Mouse (Mus musculus) left cerebral cortex, adult 11 months (tissue): ENCODE results near the gene Sobp.
A peak's percentile ranks its signal among the peaks of the same experiment; 100 is the strongest.

ENCODE experiments used
- DNase-seq: peaks from one replicate; pipeline ENCODE4 v3.0.0; 2022; ENCODE audit warnings: low spot score

The Sobp gene

GRCm38 (mm10) chr10:43158917-43159316 lies 15.4 kb downstream of the Sobp start:
- no peak for DNase-seq

- peak; percentile 30 for DNase-seq
These were observed 19.2 kb downstream of the Sobp start for GRCm38 (mm10) chr10:43155046-43155560.

- no peak for DNase-seq
These were observed 21.7 kb downstream of the Sobp start for GRCm38 (mm10) chr10:43152643-43153042.

GRCm38 (mm10) chr10:43148456-43148855 lies 25.9 kb downstream of the Sobp start:
- no peak for DNase-seq

GRCm38 (mm10) chr10:43143173-43143572 lies 31.2 kb downstream of the Sobp start:
- no peak for DNase-seq

- DNase-seq = no peak
These were observed 40.3 kb downstream of the Sobp start for GRCm38 (mm10) chr10:43134027-43134426.

- no peak for DNase-seq
These were observed 45.6 kb downstream of the Sobp start for GRCm38 (mm10) chr10:43128750-43129149.

- DNase-seq = no peak
These were observed 49.8 kb downstream of the Sobp start for GRCm38 (mm10) chr10:43124561-43124960.

GRCm38 (mm10) chr10:43124156-43124555 lies 50.2 kb downstream of the Sobp start:
- DNase-seq = peak; percentile 56

- DNase-seq = no peak
These were observed 50.9 kb downstream of the Sobp start for GRCm38 (mm10) chr10:43123422-43123821.

- no peak for DNase-seq
These were observed 53.5 kb downstream of the Sobp start for GRCm38 (mm10) chr10:43120688-43121450.

GRCm38 (mm10) chr10:43116083-43116927 lies 58.0 kb downstream of the Sobp start:
- no peak for DNase-seq

GRCm38 (mm10) chr10:43112296-43112695 lies 62.0 kb downstream of the Sobp start:
- DNase-seq = no peak

- DNase-seq = peak; percentile 46
These were observed 67.7 kb downstream of the Sobp start for GRCm38 (mm10) chr10:43106616-43107015.

- peak; percentile 19 for DNase-seq
These were observed 68.1 kb downstream of the Sobp start for GRCm38 (mm10) chr10:43106196-43106595.

GRCm38 (mm10) chr10:43100513-43100912 lies 73.8 kb downstream of the Sobp start:
- DNase-seq = no peak

GRCm38 (mm10) chr10:43099229-43099628 lies 75.1 kb downstream of the Sobp start:
- no peak for DNase-seq

GRCm38 (mm10) chr10:43097755-43098154 lies 76.6 kb downstream of the Sobp start:
- no peak for DNase-seq

- DNase-seq = no peak
These were observed 77.7 kb downstream of the Sobp start for GRCm38 (mm10) chr10:43096614-43097013.

GRCm38 (mm10) chr10:43094537-43094936 lies 79.8 kb downstream of the Sobp start:
- no peak for DNase-seq

- DNase-seq = peak; percentile 41
These were observed 80.9 kb downstream of the Sobp start for GRCm38 (mm10) chr10:43093440-43093839.

- DNase-seq = no peak
These were observed 84.3 kb downstream of the Sobp start for GRCm38 (mm10) chr10:43090040-43090439.

- DNase-seq = no peak
These were observed 86.9 kb downstream of the Sobp start for GRCm38 (mm10) chr10:43087421-43087820.
